Mouse (Mus musculus) gastrocnemius, postnatal 25 days (tissue): ENCODE results near the gene Apaf1. TPM values are rescaled to one million over a fixed set of nuclear protein-coding genes. Genes with fewer than 3 reads are reported as not detected.

Experiments
- DNase-seq: peaks from one replicate; pipeline ENCODE4 v3.0.0; 2022
- total RNA-seq, 2 experiments: library from RNA; stranded (reverse); gene quantifications; 1 replicate in 1 of 2; 2 replicates in 1 of 2; pipeline ENCODE4 v1.2.3; 2021

Apaf1 gene
- total RNA-seq, 2 experiments from 2014 or later: 2.9 to 3.3 TPM

DNA sequence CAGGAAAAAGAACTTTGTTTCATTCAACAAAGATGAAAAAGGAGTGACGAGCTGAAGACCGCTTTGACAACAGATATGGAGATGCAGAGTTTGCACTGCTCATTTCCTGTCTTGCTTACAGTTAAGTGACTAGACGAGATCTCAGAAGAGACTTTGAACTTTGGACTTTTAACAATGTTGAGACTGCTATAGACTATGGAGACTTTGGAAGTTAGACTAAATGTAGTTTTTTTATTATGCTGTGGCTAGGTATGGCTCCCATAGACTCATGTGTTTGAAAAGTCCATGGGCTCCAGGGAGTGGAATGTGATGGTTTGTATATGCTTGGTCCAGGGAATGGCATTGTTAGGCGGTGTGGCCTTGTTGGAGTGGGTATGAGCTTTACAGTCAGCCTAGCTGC is 100.8 kb downstream of the Apaf1 start:
- DNase-seq: no peak

- no peak for DNase-seq
Measured at GRCm38 (mm10) chr10:90974491-90974890, 108.1 kb downstream of the Apaf1 start.

GRCm38 (mm10) chr10:90974084-90974483 is 108.5 kb downstream of the Apaf1 start:
- no peak for DNase-seq

GRCm38 (mm10) chr10:90970560-90970959 is 112.0 kb downstream of the Apaf1 start:
- no peak for DNase-seq

GRCm38 (mm10) chr10:90969355-90970174 is 113.0 kb downstream of the Apaf1 start:
- DNase-seq: peak; percentile 26

DNA sequence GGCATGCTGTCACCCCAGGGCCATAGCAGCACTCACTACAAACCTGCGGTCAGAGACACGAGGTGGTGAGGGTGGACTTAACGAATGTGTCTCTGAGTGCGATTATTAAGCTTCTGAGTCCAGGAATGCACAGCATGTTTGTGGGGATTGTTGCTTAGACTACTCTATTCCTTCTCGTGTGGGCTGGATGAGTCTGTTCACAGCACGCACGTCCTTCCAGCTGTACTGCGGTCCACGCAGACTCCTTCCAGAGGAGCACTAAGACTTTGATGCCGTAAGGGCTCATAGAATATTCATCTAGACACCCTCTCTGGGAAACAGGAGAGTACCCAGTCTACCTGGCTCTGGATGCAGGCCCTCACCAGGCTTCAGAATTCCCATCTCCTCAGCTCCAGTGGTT is 114.3 kb downstream of the Apaf1 start:
- DNase-seq: no peak

GRCm38 (mm10) chr10:90966821-90967220 is 115.7 kb downstream of the Apaf1 start:
- no peak for DNase-seq

DNA sequence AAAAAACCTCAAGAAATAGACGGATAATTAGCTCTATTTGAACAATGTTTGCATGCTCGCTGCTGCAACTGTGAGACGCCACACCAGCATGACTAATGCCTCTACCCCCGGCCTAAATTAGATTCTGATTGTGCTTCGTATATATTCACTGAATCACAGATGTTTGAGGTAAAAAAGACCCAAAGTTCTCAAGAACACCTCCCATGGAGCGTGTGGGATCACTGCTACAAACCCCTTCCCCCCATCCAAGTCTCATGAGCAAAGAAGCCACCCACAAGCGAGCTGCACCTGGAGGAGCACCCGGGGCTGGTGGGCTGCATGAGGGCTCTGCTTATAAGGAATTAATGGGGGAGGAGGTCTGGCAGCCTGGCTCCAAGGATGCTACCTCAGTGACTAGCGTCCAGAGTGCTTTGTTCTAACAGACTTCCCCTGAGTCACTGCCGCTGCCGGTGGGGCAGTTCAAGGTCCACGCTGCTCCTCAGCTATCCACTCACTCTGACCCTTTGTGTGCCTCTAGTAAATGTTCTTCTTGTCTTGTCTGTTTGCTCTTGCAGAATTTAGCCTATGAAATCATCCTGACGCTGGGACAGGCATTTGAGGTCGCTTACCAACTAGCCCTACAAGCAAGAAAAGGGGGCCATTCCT is 116.8 kb downstream of the Apaf1 start:
- DNase-seq: no peak

DNA sequence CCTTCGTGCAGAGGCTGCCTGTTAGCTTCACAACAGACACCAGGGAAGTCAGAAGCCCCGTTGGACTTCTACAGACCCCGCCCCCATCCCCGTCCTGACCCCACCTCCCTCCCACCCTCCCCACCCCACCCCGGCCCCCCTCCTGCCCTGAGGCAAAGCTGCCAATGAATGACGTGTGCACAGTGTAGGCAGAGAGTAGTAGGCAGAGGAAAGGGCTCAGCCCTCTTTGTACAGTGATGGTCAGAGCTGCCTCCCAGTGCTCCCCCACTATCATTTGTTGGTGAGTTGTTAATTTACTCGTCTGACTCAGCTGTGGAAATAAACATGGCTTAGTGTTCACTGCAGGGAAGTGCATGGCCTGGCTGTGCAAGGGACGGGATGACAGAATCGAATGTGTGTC is 118.1 kb downstream of the Apaf1 start:
- DNase-seq: no peak

DNA sequence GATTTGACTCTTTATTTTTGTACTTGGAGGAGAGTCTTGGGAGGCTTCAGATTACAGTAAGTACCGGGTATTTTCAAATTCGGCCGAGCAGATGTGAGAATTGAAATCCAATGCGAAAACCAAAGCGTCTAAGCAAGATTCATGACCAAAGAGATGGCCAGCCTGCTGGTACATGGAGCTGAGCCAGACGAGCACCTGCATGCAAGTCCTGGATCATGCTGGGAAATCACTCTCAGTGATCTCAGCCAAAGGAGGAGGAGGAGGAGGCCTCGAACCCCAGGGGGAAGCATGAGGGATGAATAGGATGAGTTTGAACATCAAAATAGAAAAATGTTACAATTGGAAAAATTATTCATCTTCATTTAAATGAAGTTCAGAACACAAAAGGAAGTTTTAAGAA is 122.2 kb downstream of the Apaf1 start:
- DNase-seq: no peak

DNA sequence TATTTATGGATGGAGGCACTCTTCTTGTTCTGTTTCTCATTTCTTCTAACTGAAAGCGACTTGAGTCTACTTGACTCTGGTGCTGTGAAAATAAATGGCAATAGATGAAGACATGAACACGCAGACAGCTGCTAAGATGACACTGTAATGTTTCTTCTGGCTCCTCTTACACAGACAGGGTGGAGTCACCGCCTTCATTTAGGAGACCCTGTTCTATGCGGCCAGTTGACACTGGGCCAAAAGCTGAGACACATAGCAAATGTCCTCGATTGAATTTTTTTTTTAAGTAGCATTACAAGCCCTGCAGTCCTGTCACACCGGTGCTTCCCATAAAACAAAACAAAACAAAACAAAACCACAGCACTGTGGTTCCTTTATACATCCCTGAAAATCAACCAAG is 128.7 kb downstream of the Apaf1 start:
- no peak for DNase-seq

GRCm38 (mm10) chr10:90953103-90953709 is 129.4 kb downstream of the Apaf1 start:
- peak; percentile 21 for DNase-seq

DNA sequence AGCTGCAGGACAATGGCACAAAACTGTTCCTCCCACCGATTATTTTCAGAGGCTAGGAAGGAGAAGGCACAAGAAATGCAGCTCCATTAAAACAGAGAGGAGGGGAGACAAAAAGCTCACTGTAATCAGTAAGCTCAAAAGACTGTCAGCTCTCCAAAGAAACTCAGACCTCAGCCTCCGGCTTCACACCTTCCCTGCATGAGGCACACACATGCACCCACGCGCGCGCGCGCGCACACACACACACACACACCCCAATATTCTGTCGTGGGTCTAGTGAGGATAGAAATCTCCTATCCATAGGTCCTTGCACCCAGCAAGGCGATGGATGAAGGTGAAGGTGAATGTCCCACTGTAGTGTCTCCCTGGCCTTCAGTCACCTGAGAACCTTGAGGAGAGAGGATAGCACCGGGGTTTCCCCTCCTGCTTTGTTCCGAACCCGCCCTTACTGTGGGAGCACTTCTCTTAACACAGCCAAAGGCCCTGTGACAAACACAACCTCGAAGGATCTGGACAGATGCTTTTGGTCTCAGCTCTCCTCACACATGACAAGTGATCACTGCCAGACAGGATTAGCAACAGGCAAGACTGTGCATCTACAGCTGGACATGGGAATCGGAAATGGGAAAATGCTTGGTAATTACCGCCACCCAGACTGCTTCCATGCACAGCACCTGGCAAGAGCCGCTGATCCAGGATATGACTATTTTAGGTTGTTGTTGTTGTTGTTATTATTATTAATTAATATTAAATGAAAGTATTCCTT is 134.8 kb downstream of the Apaf1 start:
- no peak for DNase-seq

GRCm38 (mm10) chr10:90947043-90947442 is 135.5 kb downstream of the Apaf1 start:
- DNase-seq: no peak

- DNase-seq: peak; percentile 35
Measured at GRCm38 (mm10) chr10:90942001-90942700, 140.4 kb downstream of the Apaf1 start.

- peak; percentile 44 for DNase-seq
Measured at GRCm38 (mm10) chr10:90940521-90941520, 141.7 kb downstream of the Apaf1 start.
